Mouse (Mus musculus) cerebellum, adult (tissue): ENCODE data around the gene Bcl2l10.

Experiments
- ATAC-seq: cut with Nextera tagmentation; 2 replicates; pipeline ENCODE4 v1.9.2; 2017; ENCODE audit warnings: mild to moderate bottlenecking, moderate library complexity, mixed read lengths; ENCODE audit not compliant: insufficient number of reproducible peaks, low FRiP score, low TSS enrichment

Bcl2l10 gene

GRCm38 (mm10) chr9:75395971-75396370, 48.4 kb downstream of the Bcl2l10 start:
- no peak for ATAC-seq

DNA sequence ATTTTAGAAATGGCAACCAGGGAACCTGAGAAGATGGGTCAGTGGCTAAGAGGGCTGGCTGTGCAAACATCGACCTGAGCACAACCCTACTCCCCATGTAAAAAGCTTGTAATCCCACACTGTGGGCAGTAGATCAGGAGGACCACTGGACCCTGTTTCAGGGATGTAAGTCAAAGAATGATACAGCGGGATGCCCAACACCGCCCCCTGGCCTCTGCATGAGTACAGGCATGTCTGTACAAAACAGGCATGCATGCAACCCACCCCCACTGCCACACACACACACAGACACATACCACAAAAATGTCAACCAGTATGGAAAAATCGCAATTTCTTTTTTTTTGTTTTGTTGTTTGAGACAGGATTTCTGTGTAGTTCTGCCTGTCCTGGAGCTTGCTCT, 51.5 kb downstream of the Bcl2l10 start:
- ATAC-seq: no peak

- no peak for ATAC-seq
Measured at GRCm38 (mm10) chr9:75400639-75401038, 53.1 kb downstream of the Bcl2l10 start.
